Mouse (Mus musculus) A20 (cell line): ENCODE data around the gene H2afv.
"Not testable (repeated sequence)": the region's sequence is repeated elsewhere in the genome, so short reads cannot be mapped to it uniquely, and the experiment has no call there.

Source experiments
- DNase-seq: peaks from one replicate; pipeline ENCODE4 v3.0.0-alpha.2; 2011; ENCODE audit warnings: low read depth, low spot score

H2afv gene

GRCm38 (mm10) chr11:6415551-6416404 lies 28.5 kb downstream of the H2afv start:
- peak; percentile 97 for DNase-seq

- DNase-seq = peak; percentile 63
Observed at GRCm38 (mm10) chr11:6414751-6415550, 29.3 kb downstream of the H2afv start, which contains the start of gene Ppia. Ppia (plus strand) TSS chr11:6415443.

- no peak for DNase-seq
Observed at GRCm38 (mm10) chr11:6413264-6413663, 31.0 kb downstream of the H2afv start.

- peak; percentile 64 for DNase-seq
Observed at GRCm38 (mm10) chr11:6411684-6412083, 32.6 kb downstream of the H2afv start.

GRCm38 (mm10) chr11:6410755-6411154 lies 33.5 kb downstream of the H2afv start:
- DNase-seq = not testable (repeated sequence)

- DNase-seq = peak; percentile 24
Observed at GRCm38 (mm10) chr11:6410050-6410602, 34.1 kb downstream of the H2afv start.

GRCm38 (mm10) chr11:6407162-6407621 lies 37.1 kb downstream of the H2afv start:
- no peak for DNase-seq

- no peak for DNase-seq
Observed at GRCm38 (mm10) chr11:6406251-6407161, 37.7 kb downstream of the H2afv start.

- no peak for DNase-seq
Observed at GRCm38 (mm10) chr11:6405591-6406081, 38.6 kb downstream of the H2afv start.

- no peak for DNase-seq
Observed at GRCm38 (mm10) chr11:6404699-6405566, 39.3 kb downstream of the H2afv start.

GRCm38 (mm10) chr11:6403830-6404405 lies 40.3 kb downstream of the H2afv start:
- no peak for DNase-seq

- DNase-seq = peak; percentile 60
Observed at GRCm38 (mm10) chr11:6402515-6403510, 41.4 kb downstream of the H2afv start.

- DNase-seq = no peak
Observed at GRCm38 (mm10) chr11:6398141-6398540, 46.1 kb downstream of the H2afv start.

GRCm38 (mm10) chr11:6395565-6395964 lies 48.7 kb downstream of the H2afv start:
- DNase-seq = peak; percentile 54

- DNase-seq = no peak
Observed at GRCm38 (mm10) chr11:6393866-6394265, 50.4 kb downstream of the H2afv start.

- no peak for DNase-seq
Observed at GRCm38 (mm10) chr11:6392857-6393256, 51.4 kb downstream of the H2afv start.

- peak; percentile 90 for DNase-seq
Observed at GRCm38 (mm10) chr11:6391516-6392276, 52.5 kb downstream of the H2afv start.
